Mouse (Mus musculus): Measurements from ENCODE around the gene Olfr332. TPM values are rescaled to one million over a fixed set of nuclear protein-coding genes. Genes with fewer than 3 reads are reported as not detected.
"Not testable (repeated sequence)": the region's sequence is repeated elsewhere in the genome, so short reads cannot be mapped to it uniquely, and the experiment has no call there.

Gene Olfr332
- not detected in 2 replicates for polyA plus RNA-seq (2015; fragmentation: Nextera tagmentation; extraction: Ambion mirVana)

DNA sequence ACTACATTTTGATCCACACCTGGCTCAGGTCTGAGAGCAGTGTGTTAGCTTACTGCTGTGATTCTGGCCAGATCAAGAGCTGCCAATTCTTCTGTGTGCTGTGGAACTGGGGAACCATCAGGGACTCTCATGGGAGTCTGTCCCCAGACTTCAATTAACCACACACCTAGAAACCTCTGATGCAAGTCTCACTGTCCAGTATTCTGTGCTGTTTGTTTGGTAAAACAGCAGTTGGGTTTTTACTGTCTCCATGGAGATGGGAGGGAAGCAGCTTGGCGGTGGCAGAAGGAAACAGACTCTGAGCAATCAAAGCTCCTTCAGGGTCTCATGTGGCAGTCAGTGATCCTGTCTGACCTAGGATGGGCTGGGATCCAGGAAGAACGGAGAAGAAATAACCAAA is at the start of gene Olfr332:
Gene Olfr332 (minus strand): TSS at position 101 of the 400 bp plus-strand sequence.
- no peak for ATAC-seq (ENCODE audit: insufficient number of reproducible peaks, low FRiP score, low TSS enrichment, low read depth)
- 79% methylated on average over 2 of the region's 2 CpGs for WGBS
- no peaks in the 10 kb centered on the region for H3K27me3 ChIP-seq

DNA sequence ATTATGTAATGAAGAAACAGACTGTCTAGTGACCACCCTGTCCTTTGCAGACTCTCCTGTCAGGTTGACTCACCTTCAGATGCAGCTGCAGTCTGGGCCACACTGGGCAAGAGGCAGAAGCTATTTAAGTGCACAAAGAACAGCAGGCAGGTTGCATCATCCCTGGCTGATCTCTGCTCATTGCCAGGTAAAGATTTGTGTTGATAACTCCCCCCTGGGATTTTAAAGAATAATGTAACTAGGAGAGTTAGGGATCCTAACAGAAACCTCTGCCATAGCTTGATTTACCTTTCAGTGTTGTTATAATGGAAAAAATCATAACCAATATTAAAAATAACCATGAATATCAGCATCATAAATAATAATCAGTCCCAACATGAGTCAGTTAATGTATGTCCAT is 42.4 kb upstream of the Olfr332 start, which contains the start of gene Olfr330:
Gene Olfr330 (minus strand): TSS at position 101 of the 400 bp plus-strand sequence.
- H3K4me1 ChIP-seq; H3K36me3 ChIP-seq; ATAC-seq (ENCODE audit: insufficient number of reproducible peaks, low FRiP score, low TSS enrichment, low read depth); H3K9me3 ChIP-seq; H3K9ac ChIP-seq; H3K4me2 ChIP-seq; H3K4me3 ChIP-seq; H3K27me3 ChIP-seq; H3K27ac ChIP-seq: not testable (repeated sequence)

More for the DNA sequence above, at the start of gene Olfr332:
- Histone ChIP-seq H3K27ac (no peak within 1 kb of the TSS), H3K9me3 (no peaks in the 10 kb centered on the region), H3K4me1 (no peaks in the 10 kb centered on the region), H3K36me3 (no peaks in the 10 kb centered on the region), H3K9ac (no peak within 1 kb of the TSS), H3K4me2 (no peak within 1 kb of the TSS), H3K4me3 (no peak within 1 kb of the TSS)

DNA sequence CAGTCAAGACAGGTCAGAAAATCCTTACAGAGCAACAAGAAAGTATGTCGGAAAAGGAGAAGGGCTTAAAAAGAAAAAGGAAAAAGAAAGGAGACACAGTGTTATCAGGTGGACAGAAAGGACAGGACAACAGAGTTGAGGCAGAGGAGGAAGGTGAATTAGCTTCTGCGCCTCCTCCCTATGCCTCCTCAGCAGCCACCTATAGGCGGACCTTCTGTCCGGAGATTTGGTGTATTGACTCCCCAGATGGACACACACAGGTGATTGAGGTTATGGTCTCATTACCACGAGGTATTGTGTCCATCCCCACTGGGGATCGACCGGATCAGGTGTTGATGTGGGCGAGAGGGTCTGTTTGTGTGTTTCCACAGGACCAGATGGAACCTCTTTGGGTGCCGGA is 27.4 kb upstream of the Olfr332 start:
- WGBS = 89% methylated on average over 9 of the region's 9 CpGs
- not testable (repeated sequence) for H3K36me3 ChIP-seq; ATAC-seq (ENCODE audit: insufficient number of reproducible peaks, low FRiP score, low TSS enrichment, low read depth); H3K4me3 ChIP-seq; H3K9ac ChIP-seq; H3K4me1 ChIP-seq; H3K4me2 ChIP-seq; H3K27me3 ChIP-seq; H3K9me3 ChIP-seq; H3K27ac ChIP-seq

- not testable (repeated sequence) for H3K27me3 ChIP-seq; H3K9me3 ChIP-seq; H3K4me3 ChIP-seq; H3K4me2 ChIP-seq; ATAC-seq (ENCODE audit: insufficient number of reproducible peaks, low FRiP score, low TSS enrichment, low read depth); H3K36me3 ChIP-seq; H3K27ac ChIP-seq; H3K9ac ChIP-seq; H3K4me1 ChIP-seq
- WGBS = 94% methylated on average over 18 of the region's 18 CpGs
These were observed 26.6 kb upstream of the Olfr332 start for GRCm38 (mm10) chr11:58518916-58519315.

DNA sequence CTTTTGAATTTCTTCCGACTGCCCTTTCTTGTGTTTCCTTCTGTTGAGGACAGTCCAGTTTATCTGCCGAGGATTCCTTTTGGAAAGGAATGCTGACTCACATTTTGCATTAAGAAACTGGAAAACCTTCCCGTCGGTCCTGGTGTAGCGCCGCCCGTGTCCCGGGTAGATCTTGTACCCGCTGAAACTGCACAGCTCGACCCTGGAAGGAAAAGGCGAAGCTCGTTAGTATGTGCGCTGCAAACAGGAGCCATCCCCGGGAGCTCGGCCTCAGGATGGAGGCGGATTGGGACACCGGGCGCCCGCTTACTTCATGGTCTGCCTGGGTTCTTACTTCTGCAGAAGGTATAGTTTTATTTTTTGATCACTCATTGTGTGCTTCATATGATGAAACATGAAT is 16.7 kb upstream of the Olfr332 start:
- H3K36me3 ChIP-seq; H3K4me2 ChIP-seq; ATAC-seq (ENCODE audit: insufficient number of reproducible peaks, low FRiP score, low TSS enrichment, low read depth); H3K4me1 ChIP-seq; H3K9me3 ChIP-seq; H3K27me3 ChIP-seq; H3K27ac ChIP-seq; H3K4me3 ChIP-seq; H3K9ac ChIP-seq: not testable (repeated sequence)
- WGBS = 81% methylated on average over 19 of the region's 19 CpGs

GRCm38 (mm10) chr11:58502472-58502871 is 10.1 kb upstream of the Olfr332 start, which contains the start of gene Olfr331:
Gene Olfr331 (minus strand): TSS chr11:58502572.
- H3K27ac ChIP-seq; H3K9ac ChIP-seq; H3K4me1 ChIP-seq; H3K27me3 ChIP-seq; ATAC-seq (ENCODE audit: insufficient number of reproducible peaks, low FRiP score, low TSS enrichment, low read depth); H3K4me2 ChIP-seq; H3K36me3 ChIP-seq; H3K4me3 ChIP-seq; H3K9me3 ChIP-seq: not testable (repeated sequence)

GRCm38 (mm10) chr11:58499290-58499689 is 6.9 kb upstream of the Olfr332 start:
- Histone ChIP-seq H3K4me2 (no peak overlapping the region), H3K9ac (no peak overlapping the region), H3K4me3 (no peak overlapping the region), H3K9me3 (no peaks in the 10 kb centered on the region), H3K27ac (no peak overlapping the region), H3K36me3 (no peaks in the 10 kb centered on the region), H3K4me1 (no peaks in the 10 kb centered on the region), H3K27me3 (no peaks in the 10 kb centered on the region)
- no peak for ATAC-seq (ENCODE audit: insufficient number of reproducible peaks, low FRiP score, low TSS enrichment, low read depth)
- 42% methylated on average over 3 of the region's 3 CpGs for WGBS

DNA sequence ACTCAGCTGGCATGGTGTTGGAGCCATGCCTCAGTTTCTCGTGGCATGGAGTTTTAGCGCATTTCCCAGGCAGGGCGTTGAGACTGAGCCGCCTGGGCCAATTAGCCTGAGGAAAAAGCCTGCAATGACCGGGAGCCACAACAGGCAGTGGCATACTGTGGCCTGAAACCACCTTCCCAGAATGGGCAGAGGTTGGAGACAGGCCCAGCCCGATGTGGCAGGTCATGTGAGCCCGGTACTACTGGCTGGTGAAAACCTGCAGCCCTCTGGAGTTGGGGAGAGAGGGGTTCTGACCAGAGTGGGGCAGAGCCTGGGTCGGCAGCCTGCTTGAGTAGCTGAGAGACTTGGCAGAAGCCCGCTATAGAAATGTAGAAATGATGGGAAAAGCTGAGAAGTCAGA is 6.4 kb upstream of the Olfr332 start:
- Histone ChIP-seq H3K9ac (no peak overlapping the region), H3K4me2 (no peak overlapping the region), H3K27ac (no peak overlapping the region), H3K9me3 (no peaks in the 10 kb centered on the region), H3K4me3 (no peak overlapping the region), H3K27me3 (no peaks in the 10 kb centered on the region), H3K36me3 (no peaks in the 10 kb centered on the region), H3K4me1 (no peaks in the 10 kb centered on the region)
- WGBS = 78% methylated on average over 9 of the region's 9 CpGs
- no peak for ATAC-seq (ENCODE audit: insufficient number of reproducible peaks, low FRiP score, low TSS enrichment, low read depth)

DNA sequence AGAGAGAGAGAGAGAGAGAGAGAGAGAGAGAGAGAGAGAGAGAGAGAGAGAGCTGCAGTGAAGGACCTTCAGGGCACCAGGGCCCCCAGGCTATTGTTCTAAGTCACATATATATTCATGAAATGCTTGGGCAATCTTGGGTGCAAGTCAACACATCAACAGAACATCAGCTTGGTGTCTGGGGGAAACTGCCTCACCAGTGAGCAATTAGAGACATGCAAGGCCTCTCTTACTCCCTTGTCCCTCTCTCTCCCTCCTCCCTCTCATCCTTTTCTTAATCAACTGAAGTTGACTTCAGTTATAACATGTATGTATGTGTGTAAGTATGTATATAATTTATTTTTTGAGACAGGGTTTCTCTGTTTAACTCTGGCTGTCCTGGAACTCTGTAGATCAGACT is 30.2 kb downstream of the Olfr332 start, which contains the start of gene Olfr30:
Gene Olfr30 (minus strand): TSS at position 101 of the 400 bp plus-strand sequence.
- no peak for ATAC-seq (ENCODE audit: insufficient number of reproducible peaks, low FRiP score, low TSS enrichment, low read depth)
- H3K9ac ChIP-seq = no peak within 1 kb of the TSS
- no peaks in the 10 kb centered on the region for H3K9me3 ChIP-seq
- H3K27me3 ChIP-seq = no peaks in the 10 kb centered on the region
- H3K4me1 ChIP-seq = no peaks in the 10 kb centered on the region
- H3K27ac ChIP-seq = no peak within 1 kb of the TSS
- H3K4me3 ChIP-seq = no peak within 1 kb of the TSS
- H3K36me3 ChIP-seq = no peaks in the 10 kb centered on the region
- no peak within 1 kb of the TSS for H3K4me2 ChIP-seq

- no peaks in the 10 kb centered on the region for H3K36me3 ChIP-seq
- H3K4me2 ChIP-seq = no peak overlapping the region
- no peak for ATAC-seq (ENCODE audit: insufficient number of reproducible peaks, low FRiP score, low TSS enrichment, low read depth)
- no peak overlapping the region for H3K9ac ChIP-seq
- no peaks in the 10 kb centered on the region for H3K9me3 ChIP-seq
- H3K27me3 ChIP-seq = no peaks in the 10 kb centered on the region
- no peak overlapping the region for H3K4me3 ChIP-seq
- no peak overlapping the region for H3K27ac ChIP-seq
- WGBS = 20% methylated on average over 4 of the region's 4 CpGs
- H3K4me1 ChIP-seq = no peaks in the 10 kb centered on the region
These were observed 38.8 kb downstream of the Olfr332 start for GRCm38 (mm10) chr11:58453592-58453991.

- ATAC-seq (ENCODE audit: insufficient number of reproducible peaks, low FRiP score, low TSS enrichment, low read depth) = no peak
- 94% methylated on average over 9 of the region's 9 CpGs for WGBS
- no peak within 1 kb of the TSS for H3K27ac ChIP-seq
- H3K27me3 ChIP-seq = no peaks in the 10 kb centered on the region
- no peak within 1 kb of the TSS for H3K4me2 ChIP-seq
- no peak within 1 kb of the TSS for H3K4me3 ChIP-seq
- H3K9me3 ChIP-seq = no peaks in the 10 kb centered on the region
- no peaks in the 10 kb centered on the region for H3K36me3 ChIP-seq
- no peak within 1 kb of the TSS for H3K9ac ChIP-seq
- H3K4me1 ChIP-seq = no peaks in the 10 kb centered on the region
These were observed 39.6 kb downstream of the Olfr332 start, which contains the start of gene Lypd9 for GRCm38 (mm10) chr11:58452759-58453158. Gene Lypd9 (minus strand): TSS chr11:58452923.

All from limb, embryonic 15.5 days (tissue).